Mouse (Mus musculus) liver, embryonic 15.5 days (tissue): ENCODE measurements at regions not wholly inside any gene's neighbourhood (a gene's known extent, or its start where the extent isn't known, plus 50 kb on each side); places are given as distances from the start of the nearest gene placed in this dataset.

Experiments used
- ATAC-seq: fragments of 200-750 bp; cut with Nextera tagmentation; 2 replicates; pipeline ENCODE4 v1.8.0; 2017; ENCODE audit warnings: moderate number of reproducible peaks, mild to moderate bottlenecking, moderate library complexity; ENCODE audit not compliant: insufficient read depth
- H3K27ac ChIP-seq: fragments of 300-500 bp; sonication (generic); replicated peaks from 2 replicates; pipeline ENCODE4 v1.5.1; 2015; ENCODE audit warnings: mild to moderate bottlenecking, inconsistent platforms
- H3K27me3 ChIP-seq: fragments of 300-500 bp; sonication (generic); 2 replicates; pipeline ENCODE4 v1.6.1; 2015; ENCODE audit warnings: mild to moderate bottlenecking, inconsistent platforms
- H3K36me3 ChIP-seq: fragments of 300-500 bp; sonication (generic); replicated peaks from 2 replicates; pipeline ENCODE4 v1.6.1; 2015; ENCODE audit warnings: moderate library complexity, mild to moderate bottlenecking, inconsistent platforms
- H3K4me1 ChIP-seq: fragments of 300-500 bp; sonication (generic); replicated peaks from 2 replicates; pipeline ENCODE4 v1.6.1; 2015; ENCODE audit warnings: inconsistent platforms
- H3K4me2 ChIP-seq: fragments of 300-500 bp; sonication (generic); 2 replicates; pipeline ENCODE4 v1.6.1; 2015; ENCODE audit warnings: moderate library complexity, mild to moderate bottlenecking, inconsistent platforms
- H3K4me3 ChIP-seq: fragments of 300-500 bp; sonication (generic); replicated peaks from 2 replicates; pipeline ENCODE4 v1.5.1; 2015; ENCODE audit warnings: mild to moderate bottlenecking, inconsistent platforms
- H3K9ac ChIP-seq: fragments of 300-500 bp; sonication (generic); 2 replicates; pipeline ENCODE4 v1.6.1; 2015; ENCODE audit warnings: moderate library complexity, mild to moderate bottlenecking, inconsistent platforms
- H3K9me3 ChIP-seq: fragments of 300-500 bp; sonication (generic); replicated peaks from 2 replicates; pipeline ENCODE4 v1.6.1; 2016; ENCODE audit warnings: inconsistent platforms
- WGBS: fragments of 180-500 bp; shearing (Covaris S2); methylation state at CpG from one replicate; pipeline ENCODE4 v1.1.7; 2015; ENCODE audit warnings: mixed read lengths; ENCODE audit not compliant: insufficient replicate concordance; 5-methylcytosine and 5-hydroxymethylcytosine counted together

DNA sequence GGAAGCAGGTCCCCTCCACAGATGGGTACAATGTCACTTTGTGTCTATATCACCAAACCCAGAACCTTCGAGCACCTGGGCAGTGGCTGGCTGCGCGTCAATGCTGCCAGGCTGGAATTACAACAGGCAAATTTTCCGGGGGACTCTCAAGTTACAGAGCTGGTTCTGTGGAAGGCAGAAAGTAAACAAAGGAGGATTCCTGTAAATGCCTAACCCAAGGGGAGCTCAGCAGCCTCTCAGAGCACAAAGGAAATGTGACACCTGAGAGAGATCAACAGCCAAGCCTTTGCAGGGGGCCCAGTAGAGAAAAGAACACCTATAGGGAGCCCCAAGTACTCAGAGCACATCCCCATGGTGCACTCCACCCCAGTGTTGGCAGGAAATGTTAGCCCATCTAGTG, 70.7 kb downstream of the Setd4 start:
- no peak overlapping the region for H3K4me2 ChIP-seq
- no peaks in the 10 kb centered on the region; the same call in 1 of the 2 replicates for H3K27me3 ChIP-seq
- H3K4me3 ChIP-seq = no peak overlapping the region
- H3K27ac ChIP-seq = no peak overlapping the region
- 19% methylated on average over 4 of the region's 4 CpGs for WGBS
- H3K9me3 ChIP-seq = no peaks in the 10 kb centered on the region
- no peaks in the 10 kb centered on the region for H3K4me1 ChIP-seq
- no peak overlapping the region for H3K9ac ChIP-seq
- no peak for ATAC-seq
- no peaks in the 10 kb centered on the region for H3K36me3 ChIP-seq

DNA sequence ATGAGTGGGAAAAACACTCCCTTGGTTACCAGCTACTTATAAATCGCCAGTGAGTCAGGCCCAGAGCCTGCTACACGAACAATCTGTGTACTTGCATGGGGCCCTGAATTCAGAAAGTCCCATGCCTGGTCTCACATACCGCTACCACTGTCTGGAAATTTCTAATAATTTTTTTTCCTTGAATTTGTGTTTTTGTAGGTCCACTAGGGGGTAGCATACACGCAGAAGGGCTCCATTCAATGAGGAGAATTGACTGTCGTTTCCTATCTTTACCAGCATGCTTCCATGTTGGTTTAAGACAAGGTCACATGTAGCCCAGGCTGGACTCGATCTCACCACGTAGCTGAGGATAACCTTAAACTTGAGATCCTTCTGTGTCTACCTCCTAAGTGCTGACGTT, 71.9 kb downstream of the Setd4 start:
- Histone ChIP-seq H3K4me2 (no peak overlapping the region), H3K4me3 (no peak overlapping the region), H3K27me3 (no peaks in the 10 kb centered on the region; the same call in 1 of the 2 replicates), H3K9ac (no peak overlapping the region), H3K9me3 (no peaks in the 10 kb centered on the region), H3K27ac (no peak overlapping the region), H3K36me3 (no peaks in the 10 kb centered on the region), H3K4me1 (no peaks in the 10 kb centered on the region)
- 58% methylated on average over 8 of the region's 8 CpGs for WGBS
- no peak for ATAC-seq

DNA sequence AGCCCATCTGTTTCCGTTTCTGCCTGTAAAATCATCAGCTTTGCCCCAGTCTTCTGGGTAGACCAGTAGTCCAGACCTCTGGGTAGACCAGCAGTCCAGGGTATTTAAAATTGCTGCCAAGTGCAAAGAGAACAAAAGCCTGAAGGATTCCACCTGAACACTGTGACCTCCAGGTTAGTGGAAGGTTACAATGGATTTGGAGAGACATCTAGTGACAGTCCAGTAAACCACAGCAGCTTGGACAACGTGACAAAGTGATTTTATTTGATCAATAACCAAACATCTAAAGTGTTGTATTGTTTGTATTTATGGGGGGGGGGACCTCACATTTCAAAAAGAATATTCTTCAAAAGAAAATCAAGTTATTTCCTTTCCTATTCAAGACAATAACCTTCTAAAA, 81.4 kb downstream of the Setd4 start:
- H3K9ac ChIP-seq = no peak overlapping the region
- no peaks in the 10 kb centered on the region for H3K9me3 ChIP-seq
- no peaks in the 10 kb centered on the region for H3K4me1 ChIP-seq
- no peak overlapping the region for H3K4me3 ChIP-seq
- ATAC-seq = no peak
- no peaks in the 10 kb centered on the region for H3K27me3 ChIP-seq
- no peaks in the 10 kb centered on the region for H3K36me3 ChIP-seq
- no peak overlapping the region for H3K4me2 ChIP-seq
- no peak overlapping the region for H3K27ac ChIP-seq
- 47% methylated on average over 2 of the region's 2 CpGs for WGBS

DNA sequence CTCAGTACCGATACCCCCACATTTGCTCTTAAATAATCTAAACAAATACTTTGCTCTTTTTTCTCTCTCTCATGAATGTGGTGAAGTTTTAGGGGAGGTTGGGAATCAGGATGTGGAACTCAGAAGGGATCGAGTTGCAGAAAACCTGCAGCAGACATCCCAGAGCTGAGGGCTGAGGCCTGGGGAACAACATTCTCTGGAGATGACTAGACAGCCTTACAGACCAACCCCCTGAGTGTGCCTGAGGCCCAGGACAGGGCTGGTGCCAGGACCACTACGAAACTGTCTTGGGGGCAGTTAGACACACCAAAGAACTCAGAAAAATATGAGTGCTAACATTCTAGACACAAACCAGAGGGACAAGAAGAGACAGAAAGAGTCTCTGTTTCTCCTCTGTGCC, 83.4 kb downstream of the Setd4 start:
- WGBS = 57% methylated on average over 3 of the region's 3 CpGs
- Histone ChIP-seq H3K4me1 (no peaks in the 10 kb centered on the region), H3K27ac (no peak overlapping the region), H3K4me3 (no peak overlapping the region), H3K36me3 (no peaks in the 10 kb centered on the region), H3K9me3 (no peaks in the 10 kb centered on the region), H3K9ac (no peak overlapping the region), H3K4me2 (no peak overlapping the region), H3K27me3 (no peaks in the 10 kb centered on the region)
- ATAC-seq = no peak

DNA sequence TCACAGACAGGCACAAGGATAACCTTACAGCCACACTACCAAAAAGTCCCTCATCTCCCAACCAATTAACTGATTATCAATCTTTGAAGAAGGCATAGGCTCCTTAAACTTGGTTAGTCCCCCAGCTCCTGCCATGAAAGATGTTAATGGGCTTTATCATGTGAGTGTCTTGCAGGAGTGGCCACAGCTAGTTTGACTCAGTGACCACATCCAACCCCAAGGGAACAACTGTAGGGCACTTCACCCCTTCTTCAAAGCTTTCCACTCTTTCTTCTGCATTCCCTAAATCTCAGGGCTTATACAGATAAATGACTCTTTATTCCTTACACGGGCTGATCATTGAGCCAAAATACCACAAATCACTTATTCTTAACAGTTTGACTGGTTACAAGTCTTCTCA, 85.2 kb downstream of the Setd4 start:
- H3K4me2 ChIP-seq = no peak overlapping the region
- no peaks in the 10 kb centered on the region for H3K27me3 ChIP-seq
- H3K9ac ChIP-seq = no peak overlapping the region
- 55% methylated on average over 1 of the region's 1 CpGs for WGBS
- no peaks in the 10 kb centered on the region for H3K36me3 ChIP-seq
- no peaks in the 10 kb centered on the region for H3K9me3 ChIP-seq
- no peak overlapping the region for H3K4me3 ChIP-seq
- H3K4me1 ChIP-seq = no peaks in the 10 kb centered on the region
- ATAC-seq = no peak
- H3K27ac ChIP-seq = no peak overlapping the region

DNA sequence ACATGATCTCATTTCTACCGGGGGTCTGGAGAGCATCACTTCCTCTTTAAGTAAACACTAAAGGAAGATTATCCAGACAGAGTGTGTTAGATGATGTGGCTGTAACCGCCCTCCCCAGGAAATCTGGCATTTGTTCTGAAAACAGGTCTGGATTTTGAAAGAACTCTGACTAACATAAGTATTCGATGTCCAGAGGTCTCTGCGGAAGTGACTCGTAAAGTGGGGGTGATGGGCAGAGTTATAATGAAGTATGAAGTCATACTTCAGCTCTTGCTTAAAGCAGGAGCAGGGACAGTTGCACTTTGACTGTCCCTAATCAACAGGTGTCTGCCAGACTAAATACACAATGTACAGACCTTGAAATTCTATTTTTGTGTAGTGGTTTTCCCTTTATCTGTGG, 87.1 kb downstream of the Setd4 start:
- no peaks in the 10 kb centered on the region for H3K4me1 ChIP-seq
- WGBS = 39% methylated on average over 5 of the region's 5 CpGs
- no peak overlapping the region for H3K27ac ChIP-seq
- no peak overlapping the region for H3K9ac ChIP-seq
- no peaks in the 10 kb centered on the region for H3K27me3 ChIP-seq
- H3K36me3 ChIP-seq = no peaks in the 10 kb centered on the region
- no peaks in the 10 kb centered on the region for H3K9me3 ChIP-seq
- no peak overlapping the region for H3K4me2 ChIP-seq
- no peak overlapping the region for H3K4me3 ChIP-seq
- ATAC-seq = no peak

DNA sequence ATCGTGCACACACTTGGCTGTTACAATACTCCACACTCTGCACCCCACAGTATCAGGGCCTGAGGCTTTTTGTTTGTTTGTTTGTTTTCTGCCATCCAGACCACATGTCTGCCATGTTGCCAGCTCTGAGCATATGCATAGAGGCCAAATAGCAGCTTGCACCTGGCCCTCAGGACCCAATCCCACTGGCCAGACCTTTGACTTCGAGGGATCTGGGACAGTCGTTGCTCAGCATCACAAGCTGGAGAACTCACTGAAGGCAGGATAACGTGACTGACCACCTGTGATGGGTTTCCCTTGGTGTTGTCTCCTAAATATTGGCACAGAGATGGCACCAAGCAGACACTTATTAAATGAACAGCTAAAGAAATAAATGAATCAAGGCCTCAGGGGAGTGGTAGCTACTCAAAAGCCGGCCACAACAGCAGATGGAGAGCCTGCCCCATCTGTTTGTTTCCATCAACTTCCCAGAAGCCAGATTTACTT, 88.4 kb downstream of the Setd4 start:
- no peaks in the 10 kb centered on the region for H3K9me3 ChIP-seq
- WGBS = 59% methylated on average over 5 of the region's 5 CpGs
- H3K4me1 ChIP-seq = no peaks in the 10 kb centered on the region
- H3K9ac ChIP-seq = no peak overlapping the region
- no peak overlapping the region for H3K4me3 ChIP-seq
- no peaks in the 10 kb centered on the region for H3K36me3 ChIP-seq
- no peaks in the 10 kb centered on the region for H3K27me3 ChIP-seq
- no peak overlapping the region for H3K4me2 ChIP-seq
- no peak overlapping the region for H3K27ac ChIP-seq
- ATAC-seq = no peak

DNA sequence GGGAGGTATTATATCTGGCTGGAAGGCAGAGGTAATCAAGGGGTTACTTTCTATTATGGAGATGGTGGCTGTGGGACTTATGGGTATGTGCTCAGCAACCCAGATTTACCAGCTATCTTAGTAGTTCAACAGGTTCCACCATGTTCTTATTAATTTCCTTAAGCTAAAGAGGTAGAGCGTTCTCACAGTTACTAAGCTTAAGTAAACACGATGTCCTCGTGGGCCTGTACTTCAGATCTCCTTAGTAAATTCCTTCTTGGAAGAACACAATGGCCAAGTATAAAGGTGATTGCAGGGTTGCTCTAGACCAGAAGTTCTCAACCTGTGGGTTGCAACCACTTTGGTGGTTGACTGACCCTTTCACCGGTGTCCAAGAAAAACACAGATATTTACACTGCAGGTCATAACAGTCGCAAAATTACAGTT, 90.2 kb downstream of the Setd4 start:
- no peak for ATAC-seq
- no peaks in the 10 kb centered on the region for H3K27me3 ChIP-seq
- H3K27ac ChIP-seq = no peak overlapping the region
- no peak overlapping the region for H3K4me2 ChIP-seq
- H3K9ac ChIP-seq = no peak overlapping the region
- no peak overlapping the region for H3K4me3 ChIP-seq
- WGBS = 67% methylated on average over 5 of the region's 5 CpGs
- no peaks in the 10 kb centered on the region for H3K9me3 ChIP-seq
- no peaks in the 10 kb centered on the region for H3K36me3 ChIP-seq
- no peaks in the 10 kb centered on the region for H3K4me1 ChIP-seq

DNA sequence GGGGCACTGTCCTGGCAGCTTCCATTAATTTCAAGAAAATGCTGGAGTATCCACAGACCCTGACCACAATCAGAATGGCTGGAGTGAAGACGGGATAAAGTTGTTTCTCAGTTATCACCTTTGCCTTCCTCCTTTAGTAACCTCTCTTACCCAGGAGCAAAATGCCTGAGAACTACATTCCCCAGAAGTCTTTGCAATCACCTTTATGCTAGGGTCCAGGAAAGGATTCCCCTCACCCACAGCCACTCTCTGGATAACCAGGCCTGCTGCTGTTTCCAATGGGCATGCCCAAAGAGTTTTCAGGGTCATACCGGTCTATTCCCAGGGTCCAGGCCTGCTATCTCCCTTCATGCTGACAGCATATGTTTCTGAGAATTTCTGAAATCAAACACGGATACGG, 91.9 kb downstream of the Setd4 start:
- Histone ChIP-seq H3K4me2 (no peak overlapping the region), H3K27ac (no peak overlapping the region), H3K9ac (no peak overlapping the region), H3K9me3 (no peaks in the 10 kb centered on the region), H3K4me1 (no peaks in the 10 kb centered on the region), H3K4me3 (no peak overlapping the region), H3K27me3 (no peaks in the 10 kb centered on the region), H3K36me3 (no peaks in the 10 kb centered on the region)
- 64% methylated on average over 4 of the region's 4 CpGs for WGBS
- ATAC-seq = no peak

DNA sequence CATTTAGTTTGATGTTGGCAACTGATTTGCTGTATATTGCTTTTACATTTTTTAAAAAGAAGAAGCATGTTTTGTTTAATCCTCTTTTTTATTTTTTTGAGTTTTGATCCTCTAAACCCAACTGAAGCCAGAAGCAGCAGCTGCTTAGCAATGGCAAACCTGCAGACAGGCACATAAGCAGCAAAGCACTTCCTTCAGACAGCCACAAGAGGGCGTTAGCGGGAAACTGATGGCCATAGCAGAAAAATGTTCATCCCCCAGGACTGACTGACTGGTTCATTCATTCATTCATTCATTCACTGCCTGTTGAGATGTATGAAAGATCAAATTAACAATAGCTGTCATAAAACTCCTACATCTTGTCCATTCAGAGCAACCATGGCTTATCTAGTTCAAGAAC, 92.3 kb downstream of the Setd4 start:
- Histone ChIP-seq H3K4me1 (no peaks in the 10 kb centered on the region), H3K36me3 (no peaks in the 10 kb centered on the region), H3K27me3 (no peaks in the 10 kb centered on the region), H3K9me3 (no peaks in the 10 kb centered on the region), H3K4me3 (no peak overlapping the region), H3K4me2 (no peak overlapping the region), H3K27ac (no peak overlapping the region), H3K9ac (no peak overlapping the region)
- ATAC-seq = no peak
- 1% methylated on average over 2 of the region's 2 CpGs for WGBS

DNA sequence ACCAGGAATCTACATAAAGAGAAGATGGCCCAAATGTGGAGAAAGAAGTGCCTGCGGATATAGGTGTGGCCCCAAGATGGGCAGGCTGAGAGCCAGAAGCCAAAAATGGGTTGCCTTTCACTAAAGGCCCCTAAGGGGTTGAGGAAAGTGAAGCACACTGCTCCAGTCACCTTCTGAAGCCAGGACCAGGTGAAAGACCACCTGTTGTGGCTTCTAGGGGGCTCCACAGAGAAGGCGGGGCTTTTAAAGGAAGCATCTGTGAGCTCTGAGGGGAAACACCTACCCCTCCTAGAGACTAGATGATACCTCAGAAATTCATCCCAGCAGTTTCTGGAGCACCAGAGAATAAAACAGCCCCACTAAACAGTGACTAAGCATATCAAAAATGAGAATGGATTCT, 105.1 kb downstream of the Setd4 start:
- H3K27me3 ChIP-seq = no peaks in the 10 kb centered on the region
- no peak overlapping the region for H3K9ac ChIP-seq
- no peak overlapping the region for H3K27ac ChIP-seq
- H3K4me1 ChIP-seq = no peaks in the 10 kb centered on the region
- no peaks in the 10 kb centered on the region for H3K9me3 ChIP-seq
- no peak overlapping the region for H3K4me2 ChIP-seq
- WGBS = 65% methylated on average over 2 of the region's 2 CpGs
- no peak overlapping the region for H3K4me3 ChIP-seq
- ATAC-seq = no peak
- H3K36me3 ChIP-seq = no peaks in the 10 kb centered on the region

DNA sequence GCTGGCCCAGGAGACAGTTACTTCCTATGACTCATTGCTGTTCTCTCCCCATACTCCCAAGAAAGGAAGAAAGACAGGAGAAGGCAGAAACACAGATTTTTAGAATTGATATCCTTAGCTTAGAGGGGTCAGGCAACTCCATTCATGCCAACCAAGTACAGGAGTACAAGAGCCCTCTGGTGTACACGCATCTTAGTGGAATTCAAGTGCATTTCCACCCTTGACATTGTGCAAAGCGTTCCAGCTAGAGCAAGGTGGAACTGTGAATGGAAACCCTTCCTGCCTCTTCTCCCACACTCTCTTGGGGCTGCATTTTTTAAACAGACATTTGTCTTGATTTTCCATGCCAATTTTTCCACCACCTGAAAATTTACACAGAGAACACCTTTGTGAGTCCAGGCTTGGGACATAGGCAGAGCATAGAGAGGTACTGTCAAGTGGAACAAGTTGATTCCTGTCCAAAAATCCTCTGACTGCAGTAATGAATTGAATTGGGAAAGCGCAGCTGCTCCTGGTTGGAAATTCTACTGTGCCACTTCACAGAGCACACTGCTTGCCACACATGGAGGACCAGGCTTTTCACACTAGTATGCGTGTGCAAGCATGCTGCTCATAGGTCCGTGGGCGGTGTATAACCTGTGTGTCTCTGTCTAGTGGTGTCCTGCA, 110.4 kb downstream of the Setd4 start:
- Histone ChIP-seq H3K9ac (no peak overlapping the region), H3K27me3 (no peaks in the 10 kb centered on the region), H3K27ac (no peak overlapping the region), H3K36me3 (no peaks in the 10 kb centered on the region), H3K4me2 (no peak overlapping the region), H3K4me3 (no peak overlapping the region), H3K4me1 (no peaks in the 10 kb centered on the region), H3K9me3 (no peaks in the 10 kb centered on the region)
- 66% methylated on average over 6 of the region's 6 CpGs for WGBS
- ATAC-seq = no peak
